Mouse (Mus musculus) spleen, postnatal 10 days (tissue): ENCODE results near the gene Setmar.

Experiments
- DNase-seq, 2 experiments: peaks; one replicate each; pipeline ENCODE4 v3.0.0; 2021 to 2022; ENCODE audit warnings: low spot score in 2 of 2

Gene Setmar

GRCm38 (mm10) chr6:108064918-108065526 is at the start of gene Setmar:
Setmar (plus strand) TSS chr6:108065045.
- peak; percentile 88 to 96 for DNase-seq

DNA sequence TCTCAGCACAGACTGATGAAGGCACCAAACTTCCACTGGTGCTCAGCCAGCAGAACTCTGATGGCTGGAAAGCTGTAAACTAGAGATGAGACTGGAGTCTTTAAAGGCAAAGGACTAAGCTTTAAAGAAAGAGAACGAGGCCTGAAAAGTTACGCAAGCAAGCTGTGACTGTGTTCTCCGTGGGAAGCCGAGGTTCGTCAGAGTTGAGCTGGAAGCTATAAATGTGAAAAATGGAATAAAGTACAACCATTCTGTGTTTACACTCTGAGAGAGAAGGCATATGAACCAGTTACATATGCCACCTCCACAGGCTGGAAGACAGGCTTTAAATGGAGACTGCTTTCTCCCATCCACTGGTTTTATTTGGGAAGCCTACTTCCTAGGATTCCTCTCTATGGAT is 43.2 kb upstream of the Setmar start:
- DNase-seq: no peak

DNA sequence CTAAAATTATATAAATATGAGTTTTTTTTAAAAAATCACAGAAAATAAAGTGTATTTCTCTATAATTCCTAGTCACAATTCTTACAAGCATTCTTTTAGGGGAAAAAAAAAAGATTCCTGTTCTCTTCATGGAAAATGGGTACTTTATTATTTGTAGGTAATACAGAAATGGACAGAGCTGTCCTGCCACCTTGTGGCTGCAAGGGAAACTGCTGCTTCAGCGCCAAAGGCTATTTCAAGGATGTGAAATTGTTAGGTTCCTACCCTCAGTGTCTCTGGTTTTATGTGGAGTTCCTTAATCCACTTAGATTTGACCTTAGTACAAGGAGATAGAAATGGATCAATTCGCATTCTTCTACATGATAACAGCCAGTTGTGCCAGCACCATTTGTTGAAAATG is 9.8 kb upstream of the Setmar start:
- peak; percentile 11 to 50 for DNase-seq

GRCm38 (mm10) chr6:108055946-108056345 is 8.9 kb upstream of the Setmar start:
- no peak for DNase-seq

GRCm38 (mm10) chr6:108057353-108057752 is 7.5 kb upstream of the Setmar start:
- no peak for DNase-seq

DNA sequence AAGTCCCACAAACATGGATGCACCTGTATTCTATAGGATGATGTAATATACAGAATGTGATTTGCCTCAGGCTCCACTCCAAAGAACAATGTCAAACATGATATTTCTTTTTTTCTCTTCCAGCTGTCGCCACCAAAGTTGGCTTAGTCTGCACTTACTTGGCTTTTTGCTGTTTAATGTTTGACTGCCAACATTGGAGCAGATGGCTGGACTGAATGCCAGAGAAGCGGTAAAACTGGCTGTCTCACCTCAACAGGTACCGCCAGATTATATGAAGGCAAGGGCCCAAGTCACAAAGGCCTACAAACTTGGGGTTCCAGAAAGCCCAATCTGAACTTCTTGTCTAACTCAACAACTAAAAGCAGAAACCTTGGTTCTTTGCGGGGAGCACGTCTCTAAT is 6.8 kb upstream of the Setmar start:
- DNase-seq: no peak

- no peak for DNase-seq
Measured at GRCm38 (mm10) chr6:108061121-108061520, 3.7 kb upstream of the Setmar start.

DNA sequence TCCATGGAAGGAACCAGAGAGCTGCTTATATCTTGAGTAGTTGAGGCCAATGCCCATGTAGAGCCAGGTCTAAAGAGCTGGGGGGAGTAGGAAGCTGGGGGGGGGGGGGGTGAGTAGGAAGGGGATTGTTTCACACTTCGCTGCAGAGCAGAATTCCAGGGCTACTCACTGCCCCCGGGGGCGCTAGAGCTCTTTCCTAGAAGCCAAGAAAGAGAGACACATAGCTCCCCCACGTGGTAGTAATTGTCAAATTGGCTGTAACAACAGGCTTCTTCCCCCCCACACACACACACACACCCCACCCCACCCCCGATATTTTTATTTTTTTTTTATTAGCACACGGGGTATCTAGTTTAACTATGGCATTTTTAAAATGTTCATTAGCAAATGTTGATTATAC is 738 bp downstream of the Setmar start:
- peak in 1 of 2 experiments; percentile 81 for DNase-seq

DNA sequence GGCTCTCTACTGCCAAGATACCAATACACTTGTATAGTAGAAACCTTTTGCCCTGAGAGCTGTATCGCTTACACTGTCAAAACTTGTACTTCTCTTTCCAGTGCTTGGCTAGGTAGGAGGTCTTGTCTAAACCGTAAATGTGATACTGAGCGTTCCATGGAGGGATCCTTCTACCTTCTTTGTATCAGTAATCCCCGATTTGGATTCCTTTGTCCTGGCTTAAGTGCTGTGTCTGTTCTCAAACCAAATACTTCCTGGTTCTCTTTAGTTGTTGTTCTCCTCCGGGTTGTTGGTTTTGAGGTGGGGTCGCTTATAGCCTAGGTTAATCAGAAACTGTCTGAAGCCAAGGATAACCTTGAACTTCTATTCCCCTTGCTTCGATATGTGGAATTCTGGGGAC is 6.1 kb downstream of the Setmar start:
- no peak for DNase-seq

GRCm38 (mm10) chr6:108073071-108073470 is 8.2 kb downstream of the Setmar start:
- DNase-seq: no peak

DNA sequence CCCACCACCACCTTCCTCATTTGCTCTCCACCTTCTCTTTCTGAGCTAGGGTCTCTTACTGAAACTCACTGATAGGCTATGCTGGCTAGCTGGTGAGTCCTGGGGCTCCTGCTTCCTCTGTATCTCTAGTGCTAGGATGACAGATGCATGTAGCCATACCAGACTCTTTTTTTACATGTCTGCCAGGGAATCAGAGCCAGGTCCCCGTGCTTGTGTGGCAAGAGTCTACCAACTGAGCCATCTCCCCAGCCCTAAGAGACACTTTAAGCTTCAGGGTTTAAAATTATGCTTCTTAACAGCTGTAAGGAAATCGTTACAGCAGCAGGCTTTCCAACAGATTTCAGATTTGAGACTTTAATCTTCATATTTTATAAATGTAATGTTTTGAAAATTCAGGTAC is 9.1 kb downstream of the Setmar start:
- DNase-seq: no peak

DNA sequence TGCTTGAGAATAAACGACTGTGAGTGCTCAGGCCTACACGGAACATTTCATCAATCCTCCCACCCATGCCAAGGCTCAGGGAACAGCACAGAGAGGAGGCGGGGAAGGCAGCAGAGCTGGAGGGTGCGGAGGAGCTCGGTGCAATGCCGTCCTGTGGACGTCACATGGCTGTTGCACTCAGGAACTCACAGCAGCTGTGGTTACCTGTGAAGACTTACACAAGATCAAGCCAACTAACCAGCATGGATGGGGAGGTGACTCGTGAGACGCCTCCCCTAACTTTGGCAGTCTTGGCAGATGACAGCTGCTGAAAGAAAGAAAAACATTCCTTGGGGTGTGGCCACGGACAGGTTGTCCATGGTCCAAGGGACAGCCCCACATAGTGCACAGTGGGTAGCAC is 9.8 kb downstream of the Setmar start:
- no peak for DNase-seq

- DNase-seq: no peak
Measured at GRCm38 (mm10) chr6:108075857-108076256, 11.0 kb downstream of the Setmar start.

GRCm38 (mm10) chr6:108091296-108091695 is 26.5 kb downstream of the Setmar start:
- DNase-seq: no peak

GRCm38 (mm10) chr6:108092646-108093045 is 27.8 kb downstream of the Setmar start:
- no peak for DNase-seq

DNA sequence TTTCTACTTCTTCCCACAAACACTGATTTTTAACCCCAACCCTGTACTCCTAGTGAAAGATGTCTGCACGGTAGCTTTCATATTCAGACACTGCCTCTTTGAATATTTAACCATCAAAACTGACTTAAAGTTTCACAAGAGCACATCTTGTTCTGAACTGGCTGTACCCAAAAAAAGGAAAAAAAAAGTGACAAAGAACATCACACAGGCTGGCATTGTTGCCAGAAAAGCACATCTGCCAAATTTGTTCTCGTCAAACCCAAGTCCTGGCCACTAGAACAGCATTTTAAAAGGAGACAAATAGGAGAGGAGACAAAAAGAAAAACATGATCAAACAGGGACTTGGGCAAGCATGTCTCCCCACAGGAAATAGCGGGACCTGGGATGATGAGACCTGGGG is 28.6 kb downstream of the Setmar start:
- DNase-seq: no peak

GRCm38 (mm10) chr6:108095445-108095844 is 30.6 kb downstream of the Setmar start:
- no peak for DNase-seq

DNA sequence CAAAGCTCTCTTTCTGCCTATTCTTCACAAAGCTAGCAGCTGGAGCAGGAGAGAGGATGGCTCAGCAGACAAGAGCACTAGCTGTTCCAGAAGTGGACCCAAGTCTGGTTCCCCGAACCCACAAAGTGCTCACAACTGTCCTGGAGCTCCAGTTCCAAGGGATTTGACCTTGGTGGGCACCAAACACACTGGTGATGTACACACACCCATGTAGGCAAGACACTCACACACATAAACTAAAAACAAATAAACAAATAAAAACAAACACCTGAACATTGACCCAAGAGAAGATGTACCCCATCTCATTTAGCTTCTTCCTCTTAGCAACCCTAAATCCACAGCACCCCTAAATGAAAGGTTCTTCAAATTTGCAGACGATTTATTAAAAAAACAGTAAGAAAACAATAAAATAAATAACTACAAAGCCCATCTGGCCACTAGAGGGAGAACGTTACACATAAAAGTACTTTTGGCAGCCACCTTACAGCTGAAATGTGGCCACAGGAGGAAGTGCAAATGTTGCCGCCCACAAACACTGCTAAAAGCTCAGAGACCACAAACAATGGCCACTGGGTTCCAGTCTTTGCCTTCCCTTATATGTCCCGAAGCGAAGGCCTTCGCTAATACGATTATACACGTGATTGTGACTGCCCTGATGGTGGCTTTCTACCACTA is 33.5 kb downstream of the Setmar start:
- DNase-seq: peak; percentile 7 to 59

DNA sequence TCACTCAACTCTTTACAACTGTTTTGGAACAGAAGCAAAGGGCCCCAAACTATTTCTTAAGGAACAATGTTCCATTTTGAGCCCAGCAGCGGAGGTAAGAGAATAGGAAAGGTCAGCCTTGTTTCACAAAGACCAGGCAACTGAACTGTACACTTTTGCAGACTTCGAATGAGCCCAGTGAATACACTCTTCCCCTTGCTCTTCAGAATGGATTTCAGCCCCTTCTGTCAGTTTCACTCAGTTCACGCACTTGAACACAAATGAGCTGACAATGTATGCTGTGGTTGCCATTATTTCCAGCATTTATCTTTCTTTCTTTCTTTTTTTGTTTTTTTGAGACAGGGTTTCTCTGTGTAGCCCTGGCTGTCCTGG is 34.0 kb downstream of the Setmar start:
- no peak for DNase-seq

DNA sequence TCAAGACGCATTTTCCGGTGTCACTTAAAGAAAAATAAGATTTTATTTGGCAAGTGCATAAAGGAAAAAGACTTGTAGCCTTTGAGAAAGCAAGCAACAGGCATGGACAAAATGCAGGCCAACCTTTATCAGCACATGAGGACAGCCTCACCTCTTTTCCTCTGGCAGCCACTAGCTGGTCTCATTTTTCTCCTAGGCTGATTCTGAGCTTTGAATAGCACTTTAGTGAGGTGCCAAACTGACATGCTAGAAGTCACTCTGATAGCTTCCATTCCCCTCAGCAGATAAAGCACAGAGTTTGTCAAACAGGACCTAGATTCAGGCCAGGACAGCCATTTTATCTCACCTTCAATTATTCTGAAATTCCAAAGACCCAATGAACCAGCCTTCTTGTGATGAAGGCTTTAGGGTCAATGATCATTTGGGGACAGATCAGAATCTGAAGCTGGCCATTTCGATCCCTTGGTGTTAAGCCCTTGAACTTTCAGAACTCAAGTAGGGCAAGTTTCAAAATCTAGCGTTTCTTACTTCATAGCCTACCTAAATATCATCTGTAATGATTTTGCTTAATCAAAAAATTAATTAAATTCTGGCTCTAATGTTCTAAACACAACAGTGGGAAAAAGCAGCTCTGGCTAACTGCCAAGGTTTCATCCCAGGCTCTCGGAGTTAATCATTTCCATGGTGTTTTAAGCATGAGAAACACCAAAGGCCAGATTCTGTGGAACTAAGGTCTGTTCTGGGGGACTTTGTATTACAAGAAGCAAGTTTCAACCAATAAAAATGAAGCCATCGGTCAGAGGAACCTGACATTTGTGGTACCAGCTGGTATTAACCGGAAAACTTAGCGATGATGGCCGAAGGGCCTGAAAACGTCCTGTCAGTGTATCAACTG is 37.3 kb downstream of the Setmar start:
- no peak for DNase-seq

DNA sequence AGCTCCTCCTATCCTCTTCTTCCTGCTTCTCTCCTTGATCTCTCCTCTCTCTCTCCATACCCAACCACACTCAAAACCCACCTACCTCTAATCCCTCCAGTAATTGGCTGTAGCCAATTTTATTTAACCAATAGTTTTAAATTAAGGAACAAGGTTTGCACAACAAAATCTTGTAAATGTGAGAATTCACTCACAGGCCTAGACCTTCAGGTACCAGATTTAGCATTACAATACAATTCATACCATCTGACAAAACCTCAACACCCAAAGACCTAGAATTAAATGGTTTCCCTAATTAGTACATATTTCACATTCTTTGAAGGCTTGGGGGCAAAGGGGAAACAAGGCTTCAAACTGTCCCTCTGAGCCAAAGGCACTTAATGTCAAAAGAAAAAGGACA is 42.5 kb downstream of the Setmar start:
- DNase-seq: no peak

DNA sequence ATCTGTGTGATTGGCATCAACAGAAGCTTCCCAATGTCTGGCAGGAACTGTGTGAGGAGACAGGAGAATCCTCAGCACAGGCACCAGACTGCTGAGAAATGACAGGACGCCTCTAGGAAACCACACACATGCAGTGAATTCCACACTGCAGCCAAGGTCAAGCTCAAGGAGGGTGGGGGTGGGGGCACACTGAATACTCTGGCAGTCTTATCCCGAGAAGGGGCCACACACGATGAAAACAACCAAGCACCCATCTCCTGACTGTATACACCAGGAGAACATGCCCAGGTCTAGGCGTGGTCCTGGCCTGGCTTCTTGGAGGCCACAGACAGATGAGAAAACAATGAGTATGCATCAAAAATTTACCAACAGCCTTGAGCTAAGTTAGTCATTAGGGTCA is 45.5 kb downstream of the Setmar start:
- DNase-seq: no peak

GRCm38 (mm10) chr6:108111693-108112092 is 46.8 kb downstream of the Setmar start:
- no peak for DNase-seq
